Mouse (Mus musculus): ENCODE data around the gene Mtcl1. TPM values are rescaled to one million over a fixed set of nuclear protein-coding genes. Genes with fewer than 3 reads are reported as not detected.

Gene Mtcl1
- polyA plus RNA-seq (2017; shearing (Covaris generic)), result 0.11 TPM

DNA sequence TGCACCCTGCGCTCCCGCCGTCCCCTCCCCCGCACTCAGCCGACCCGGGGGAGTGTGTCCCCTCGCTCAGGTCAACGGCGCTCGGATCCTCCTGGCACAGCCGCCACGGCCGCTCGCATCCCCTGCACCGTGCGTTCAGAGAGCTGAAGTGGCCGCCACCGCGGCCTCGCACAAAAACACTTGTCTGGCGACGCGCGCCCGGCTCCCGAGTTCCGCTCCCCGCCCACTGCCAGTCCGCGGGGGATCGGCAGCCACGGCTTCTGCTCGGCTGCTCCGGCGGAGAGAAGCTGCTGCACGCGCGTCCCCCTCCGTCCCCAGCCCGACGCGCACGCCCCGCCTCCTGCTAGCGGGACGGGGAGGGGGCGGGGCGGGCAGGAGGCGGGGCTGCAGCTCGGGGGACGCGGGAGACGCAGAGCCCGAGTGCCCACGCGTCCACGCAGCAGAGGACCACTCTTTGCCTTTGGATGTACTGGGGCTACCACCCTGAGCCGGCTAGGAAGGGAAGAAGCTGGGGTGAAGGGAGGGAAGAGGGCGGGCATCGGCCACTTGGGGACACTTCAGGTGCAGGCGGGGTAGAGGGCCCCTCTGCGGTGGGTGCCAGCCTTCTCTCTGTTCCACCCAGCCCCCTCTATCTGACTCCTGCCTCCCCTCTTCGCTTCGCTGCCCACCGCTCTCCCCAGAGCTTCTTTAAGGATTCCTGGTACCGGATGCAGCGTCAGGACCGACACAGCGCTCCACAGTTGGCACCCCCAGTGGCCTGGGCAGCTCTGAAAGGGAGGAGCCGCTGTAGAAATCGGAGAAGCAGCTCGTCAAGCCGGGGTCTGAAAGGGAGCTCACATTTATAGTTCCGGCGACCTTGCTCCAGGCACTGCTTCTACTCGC lies at the start of gene Mtcl1:
TSS of gene Mtcl1 (minus strand) at position 291 of the 882 bp plus-strand sequence.

Other genes with a start within 250 kb of the Mtcl1 start
- gene Rab12, start 70.0 kb upstream of the Mtcl1 start, polyA plus RNA-seq (2017; shearing (Covaris generic)), result 11.7 TPM
- not detected for gene Themis3, start 144.9 kb upstream of the Mtcl1 start, polyA plus RNA-seq (2017; shearing (Covaris generic))